Mouse (Mus musculus): ENCODE measurements around the gene Klrb1c.
"Not testable (repeated sequence)": the region's sequence is repeated elsewhere in the genome, so short reads cannot be mapped to it uniquely, and the experiment has no call there.

Klrb1c gene

GRCm38 (mm10) chr6:128789115-128789514 is at the start of gene Klrb1c:
Gene Klrb1c, minus strand, starts transcription at chr6:128789215.
- DNase-seq (ENCODE audit: low spot score in 2 of 2) = no peak

GRCm38 (mm10) chr6:128837454-128838341 is 48.7 kb upstream of the Klrb1c start:
- DNase-seq (ENCODE audit: low spot score in 2 of 2) = no peak

- DNase-seq (ENCODE audit: low spot score in 2 of 2) = no peak
Observed at GRCm38 (mm10) chr6:128836955-128837334, 47.9 kb upstream of the Klrb1c start.

- DNase-seq (ENCODE audit: low spot score in 2 of 2) = no peak
Observed at GRCm38 (mm10) chr6:128836191-128836954, 47.4 kb upstream of the Klrb1c start.

- DNase-seq (ENCODE audit: low spot score in 2 of 2) = no peak
Observed at GRCm38 (mm10) chr6:128835571-128835970, 46.6 kb upstream of the Klrb1c start.

GRCm38 (mm10) chr6:128833046-128833445 is 44.0 kb upstream of the Klrb1c start:
- no peak for DNase-seq (ENCODE audit: low spot score in 2 of 2)

GRCm38 (mm10) chr6:128829837-128830236 is 40.8 kb upstream of the Klrb1c start:
- no peak for DNase-seq (ENCODE audit: low spot score in 2 of 2)

GRCm38 (mm10) chr6:128826781-128827180 is 37.8 kb upstream of the Klrb1c start:
- no peak for DNase-seq (ENCODE audit: low spot score in 2 of 2)

GRCm38 (mm10) chr6:128826132-128826531 is 37.1 kb upstream of the Klrb1c start, which contains the start of the genes Gm44511 and Klrb1b:
Gene Gm44511, minus strand, starts transcription at chr6:128826315.
Gene Klrb1b, minus strand, starts transcription at chr6:128826331.
- no peak for DNase-seq (ENCODE audit: low spot score in 2 of 2)

- no peak for DNase-seq (ENCODE audit: low spot score in 2 of 2)
Observed at GRCm38 (mm10) chr6:128818083-128818802, 29.2 kb upstream of the Klrb1c start.

- DNase-seq (ENCODE audit: low spot score in 2 of 2) = peak; percentile 64 to 72
Observed at GRCm38 (mm10) chr6:128808532-128808931, 19.5 kb upstream of the Klrb1c start.

GRCm38 (mm10) chr6:128807021-128807420 is 18.0 kb upstream of the Klrb1c start:
- DNase-seq (ENCODE audit: low spot score in 2 of 2) = peak in 1 of 2 experiments; percentile 51

GRCm38 (mm10) chr6:128804823-128805640 is 16.0 kb upstream of the Klrb1c start:
- DNase-seq (ENCODE audit: low spot score in 2 of 2) = peak; percentile 53 to 67

- peak; percentile 90 to 96 for DNase-seq (ENCODE audit: low spot score in 2 of 2)
Observed at GRCm38 (mm10) chr6:128802999-128803857, 14.2 kb upstream of the Klrb1c start.

GRCm38 (mm10) chr6:128802557-128802956 is 13.5 kb upstream of the Klrb1c start:
- DNase-seq (ENCODE audit: low spot score in 2 of 2) = no peak

- not testable (repeated sequence) for DNase-seq (ENCODE audit: low spot score in 2 of 2)
Observed at GRCm38 (mm10) chr6:128800696-128801095, 11.7 kb upstream of the Klrb1c start.

GRCm38 (mm10) chr6:128799896-128800270 is 10.9 kb upstream of the Klrb1c start:
- DNase-seq (ENCODE audit: low spot score in 2 of 2) = no peak

GRCm38 (mm10) chr6:128799144-128799895 is 10.3 kb upstream of the Klrb1c start:
- peak; percentile 79 to 83 for DNase-seq (ENCODE audit: low spot score in 2 of 2)

- DNase-seq (ENCODE audit: low spot score in 2 of 2) = peak; percentile 52 to 65
Observed at GRCm38 (mm10) chr6:128798772-128799143, 9.7 kb upstream of the Klrb1c start.
